Mouse (Mus musculus): ENCODE measurements around the gene Zfp758.
"Not testable (repeated sequence)": the region's sequence is repeated elsewhere in the genome, so short reads cannot be mapped to it uniquely, and the experiment has no call there.

DNA sequence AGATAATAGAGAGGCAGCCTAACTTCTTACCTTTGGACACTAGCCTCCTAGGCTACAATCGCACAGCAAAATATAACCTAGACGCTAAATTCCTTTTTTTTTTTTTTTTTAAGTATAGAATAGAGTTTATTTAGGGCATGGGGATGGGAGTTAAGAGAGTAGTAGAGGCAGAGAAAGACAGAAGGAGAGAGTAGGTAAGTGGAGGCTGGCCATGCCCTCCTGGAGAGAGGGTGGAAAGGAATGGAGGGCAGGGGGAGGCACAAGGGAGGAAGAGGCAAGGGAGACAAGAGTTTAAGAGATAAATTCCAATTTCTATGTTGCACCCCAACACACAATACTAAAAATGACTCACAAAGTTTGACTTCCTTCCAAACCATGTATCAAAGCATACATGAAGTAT lies 46.0 kb upstream of the Zfp758 start:
- TF ChIP-seq TCF12 (IDR thresholded peaks at IDR 0.05; ENCODE audit: low read depth, low read length); POLR2AphosphoS2 (IDR thresholded peaks at IDR 0.05; ENCODE audit: low read length); POLR2A (IDR thresholded peaks at IDR 0.05; ENCODE audit: control insufficient read depth in 1 of 2, insufficient read depth in 1 of 2, low read depth in 1 of 2, low read length in 2 of 2, poor library complexity in 1 of 2); CTCF (IDR thresholded peaks at IDR 0.05 in 2 of 3, conservative IDR thresholded peaks at IDR 0.05 in 1 of 3; ENCODE audit: control insufficient read depth in 1 of 3, insufficient read depth in 1 of 3, low read depth in 2 of 3, low read length in 3 of 3, poor library complexity in 1 of 3, severe bottlenecking in 1 of 3); HCFC1 (IDR thresholded peaks at IDR 0.05; ENCODE audit: low read depth, low read length); NRF1 (IDR thresholded peaks at IDR 0.05; ENCODE audit: insufficient read depth, low read depth, low read length, poor library complexity, severe bottlenecking); SMC3 (IDR thresholded peaks at IDR 0.05; ENCODE audit: low read depth, low read length); ZC3H11A (IDR thresholded peaks at IDR 0.05; ENCODE audit: low read depth, low read length); GATA1 (IDR thresholded peaks at IDR 0.05; ENCODE audit: low read depth, low read length); EP300 (IDR thresholded peaks at IDR 0.05; ENCODE audit: low read depth in 1 of 2, low read length in 2 of 2); USF2 (IDR thresholded peaks at IDR 0.05; ENCODE audit: borderline replicate concordance in 1 of 2, insufficient read depth in 1 of 2, low read depth in 1 of 2, low read length in 2 of 2); UBTF (IDR thresholded peaks at IDR 0.05; ENCODE audit: borderline replicate concordance, insufficient read depth, low read depth, low read length); CHD1 (IDR thresholded peaks at IDR 0.05; ENCODE audit: low read depth, low read length): not testable (repeated sequence)

All from MEL (cell line).